Mouse (Mus musculus): ENCODE measurements around the gene Ralgapa1. TPM values are rescaled to one million over a fixed set of nuclear protein-coding genes. Genes with fewer than 3 reads are reported as not detected.

Gene Ralgapa1
- 8.8 and 9.6 TPM in 2 replicates for polyA plus RNA-seq (2015; fragmentation: Nextera tagmentation; extraction: Ambion mirVana)

GRCm38 (mm10) chr12:55820661-55821314 lies at the start of gene Ralgapa1:
Ralgapa1 (minus strand) TSS chr12:55821167.

GRCm38 (mm10) chr12:55836199-55836951 lies 15.4 kb upstream of the Ralgapa1 start, which contains the start of gene Brms1l:
Brms1l (plus strand) TSS chr12:55836324.

GRCm38 (mm10) chr12:55598887-55599561 lies 221.9 kb downstream of the Ralgapa1 start, which contains the start of gene Insm2:
Insm2 (plus strand) TSS chr12:55599427.

GRCm38 (mm10) chr12:55565206-55565605 lies 255.8 kb downstream of the Ralgapa1 start, which contains the start of gene Aldoart2:
Aldoart2 (plus strand) TSS chr12:55565239.

Other genes with a start within 250 kb of the Ralgapa1 start
- gene Insm2, start 221.7 kb downstream of the Ralgapa1 start, polyA plus RNA-seq (2015; fragmentation: Nextera tagmentation; extraction: Ambion mirVana): 0.05 and 0.11 TPM in 2 replicates
- gene Brms1l, start 15.2 kb upstream of the Ralgapa1 start, polyA plus RNA-seq (2015; fragmentation: Nextera tagmentation; extraction: Ambion mirVana): 22.4 and 22.5 TPM in 2 replicates